Mouse (Mus musculus) hindbrain, embryonic 14.5 days (tissue): ENCODE results near the gene Gabrg3. TPM values are rescaled to one million over a fixed set of nuclear protein-coding genes. Genes with fewer than 3 reads are reported as not detected.
"Not testable (repeated sequence)": the region's sequence is repeated elsewhere in the genome, so short reads cannot be mapped to it uniquely, and the experiment has no call there.

Experiments used
- ATAC-seq: fragments of 200-750 bp; cut with Nextera tagmentation; 2 replicates; pipeline ENCODE4 v1.8.0; 2017; ENCODE audit warnings: moderate number of reproducible peaks, mild to moderate bottlenecking, moderate TSS enrichment, moderate library complexity; ENCODE audit not compliant: low FRiP score
- DNase-seq: peaks from one replicate; pipeline ENCODE4 v3.0.0-alpha.2; 2015; ENCODE audit warnings: low spot score
- H3K27ac ChIP-seq: fragments of 300-500 bp; sonication (generic); 2 replicates; pipeline ENCODE4 v1.5.1; 2014; ENCODE audit warnings: mild to moderate bottlenecking, moderate library complexity
- H3K27me3 ChIP-seq: fragments of 300-500 bp; sonication (generic); 2 replicates; pipeline ENCODE4 v1.6.1; 2014; ENCODE audit warnings: mild to moderate bottlenecking, low read length, mixed read lengths; ENCODE audit not compliant: control insufficient read depth, insufficient read depth
- H3K36me3 ChIP-seq: fragments of 300-500 bp; sonication (generic); replicated peaks from 2 replicates; pipeline ENCODE4 v1.6.1; 2014; ENCODE audit not compliant: control insufficient read depth, insufficient read depth
- H3K4me1 ChIP-seq: fragments of 300-500 bp; sonication (generic); replicated peaks from 2 replicates; pipeline ENCODE4 v1.6.1; 2014; ENCODE audit warnings: antibody characterized with exemption, low read length, mixed read lengths; ENCODE audit not compliant: control insufficient read depth, insufficient read depth
- H3K4me2 ChIP-seq: fragments of 300-500 bp; sonication (generic); replicated peaks from 2 replicates; pipeline ENCODE4 v1.6.1; 2014; ENCODE audit warnings: mild to moderate bottlenecking, moderate library complexity
- H3K4me3 ChIP-seq: fragments of 300-500 bp; sonication (generic); replicated peaks from 2 replicates; pipeline ENCODE4 v1.5.1; 2014; ENCODE audit warnings: mild to moderate bottlenecking, low read length
- H3K9ac ChIP-seq: fragments of 300-500 bp; sonication (generic); 2 replicates; pipeline ENCODE4 v1.6.1; 2014
- H3K9me3 ChIP-seq: fragments of 300-500 bp; sonication (generic); 2 replicates; pipeline ENCODE4 v1.6.1; 2016; ENCODE audit warnings: low read length; ENCODE audit not compliant: control insufficient read depth
- WGBS: fragments of 180-500 bp; shearing (Covaris S2); extraction: QIAGEN DNeasy Blood & Tissue Kit; methylation state at CpG from one replicate; pipeline ENCODE4 v1.1.7; 2014; 5-methylcytosine and 5-hydroxymethylcytosine counted together
- polyA plus RNA-seq: library from polyadenylated mRNA; unstranded; fragments of >200 nt; fragmentation: Nextera tagmentation; extraction: Ambion mirVana; gene quantifications from 2 replicates; pipeline ENCODE4 v1.2.1, GENCODE M21; 2014

Gene Gabrg3
- polyA plus RNA-seq, 1 experiment from 2014 or later = 9.9 TPM

DNA sequence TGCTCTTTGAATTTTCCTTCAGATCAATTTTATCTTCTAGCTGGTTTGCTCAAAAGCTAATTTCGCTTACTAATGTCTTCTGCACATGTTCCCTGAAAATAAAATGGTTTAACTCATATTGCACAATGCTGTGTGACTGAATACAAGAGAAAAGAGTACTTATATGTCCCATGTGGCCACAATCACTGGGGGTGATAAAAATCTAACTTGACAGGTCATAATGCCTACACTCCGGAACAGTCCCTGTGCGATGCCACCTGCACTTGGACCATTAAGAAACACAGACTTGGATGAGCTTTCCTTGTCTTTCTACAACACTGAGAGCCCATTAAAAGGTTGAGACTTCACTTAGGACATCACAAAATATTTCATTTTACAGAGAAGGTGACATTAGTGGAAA is 108.1 kb downstream of the Gabrg3 start:
- Histone ChIP-seq H3K4me3 (no peak overlapping the region), H3K27me3 (no peaks in the 10 kb centered on the region), H3K4me1 (no peaks in the 10 kb centered on the region), H3K4me2 (no peak overlapping the region), H3K9me3 (no peaks in the 10 kb centered on the region), H3K9ac (no peak overlapping the region), H3K36me3 (no peaks in the 10 kb centered on the region), H3K27ac (no peak overlapping the region)
- 80% methylated on average over 3 of the region's 3 CpGs for WGBS
- ATAC-seq = no peak
- no peak for DNase-seq

- Histone ChIP-seq H3K27me3 (no peaks in the 10 kb centered on the region), H3K9me3 (no peaks in the 10 kb centered on the region), H3K27ac (no peak overlapping the region), H3K9ac (no peak overlapping the region), H3K36me3 (no peaks in the 10 kb centered on the region), H3K4me1 (no peaks in the 10 kb centered on the region), H3K4me3 (no peak overlapping the region), H3K4me2 (no peak overlapping the region)
- WGBS = 86% methylated on average over 1 of the region's 1 CpGs
- DNase-seq (no peak), ATAC-seq (no peak)
Observed at GRCm38 (mm10) chr7:57260201-57260600, 126.8 kb downstream of the Gabrg3 start.

DNA sequence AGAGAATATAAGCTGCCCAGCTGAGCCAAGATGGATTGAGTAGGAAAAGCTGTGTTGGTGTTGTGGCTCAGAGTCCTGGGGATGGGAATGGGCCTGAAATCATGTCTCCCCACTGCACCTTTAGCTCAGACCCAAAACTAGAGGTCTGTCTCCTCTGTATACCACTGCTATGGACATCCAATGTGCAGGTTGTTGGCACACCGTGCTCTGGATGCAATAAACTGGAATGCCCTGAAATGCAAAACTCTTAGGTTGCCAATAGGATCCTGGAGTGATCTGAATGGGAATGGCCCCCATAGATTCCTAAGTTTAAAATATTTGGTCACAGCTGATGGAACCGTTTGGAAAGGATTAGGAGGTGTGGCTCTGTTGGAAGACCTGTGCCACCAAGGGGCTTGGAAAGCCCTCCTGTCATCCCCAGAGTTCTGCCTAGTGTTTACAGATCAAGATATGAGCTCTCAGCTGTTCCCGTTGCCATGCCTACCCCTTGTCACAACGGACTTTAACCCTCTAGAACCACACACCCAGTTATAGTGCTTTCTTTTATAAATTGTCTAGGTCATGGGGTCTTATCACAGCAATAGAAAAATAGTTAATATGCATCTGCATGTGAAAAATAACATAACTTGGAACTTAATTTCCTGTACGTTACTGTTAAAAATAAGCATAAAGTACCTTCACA is 128.0 kb downstream of the Gabrg3 start:
- no peak for DNase-seq
- H3K27me3 ChIP-seq = no peaks in the 10 kb centered on the region
- ATAC-seq = no peak
- no peak overlapping the region for H3K27ac ChIP-seq
- WGBS = 80% methylated on average over 5 of the region's 5 CpGs
- no peak overlapping the region for H3K9ac ChIP-seq
- H3K9me3 ChIP-seq = no peaks in the 10 kb centered on the region
- no peak overlapping the region for H3K4me2 ChIP-seq
- no peaks in the 10 kb centered on the region for H3K4me1 ChIP-seq
- no peaks in the 10 kb centered on the region for H3K36me3 ChIP-seq
- no peak overlapping the region for H3K4me3 ChIP-seq

GRCm38 (mm10) chr7:57243981-57244380 is 143.0 kb downstream of the Gabrg3 start:
- 88% methylated on average over 4 of the region's 4 CpGs for WGBS
- no peak overlapping the region for H3K27ac ChIP-seq
- no peak for DNase-seq

GRCm38 (mm10) chr7:57214119-57214518 is 172.9 kb downstream of the Gabrg3 start:
- no peaks in the 10 kb centered on the region for H3K4me1 ChIP-seq
- WGBS = 71% methylated on average over 1 of the region's 1 CpGs
- no peaks in the 10 kb centered on the region for H3K9me3 ChIP-seq
- H3K27me3 ChIP-seq = no peaks in the 10 kb centered on the region
- no peaks in the 10 kb centered on the region for H3K36me3 ChIP-seq
- no peak overlapping the region for H3K9ac ChIP-seq
- no peak overlapping the region for H3K27ac ChIP-seq
- H3K4me3 ChIP-seq = no peak overlapping the region
- DNase-seq = no peak
- no peak for ATAC-seq
- no peak overlapping the region for H3K4me2 ChIP-seq

More at GRCm38 (mm10) chr7:57243981-57244380, 143.0 kb downstream of the Gabrg3 start:
- Histone ChIP-seq H3K9me3 (no peaks in the 10 kb centered on the region), H3K4me1 (no peaks in the 10 kb centered on the region), H3K27me3 (no peaks in the 10 kb centered on the region), H3K9ac (no peak overlapping the region), H3K4me2 (no peak overlapping the region), H3K36me3 (no peaks in the 10 kb centered on the region), H3K4me3 (no peak overlapping the region)
- ATAC-seq = no peak

DNA sequence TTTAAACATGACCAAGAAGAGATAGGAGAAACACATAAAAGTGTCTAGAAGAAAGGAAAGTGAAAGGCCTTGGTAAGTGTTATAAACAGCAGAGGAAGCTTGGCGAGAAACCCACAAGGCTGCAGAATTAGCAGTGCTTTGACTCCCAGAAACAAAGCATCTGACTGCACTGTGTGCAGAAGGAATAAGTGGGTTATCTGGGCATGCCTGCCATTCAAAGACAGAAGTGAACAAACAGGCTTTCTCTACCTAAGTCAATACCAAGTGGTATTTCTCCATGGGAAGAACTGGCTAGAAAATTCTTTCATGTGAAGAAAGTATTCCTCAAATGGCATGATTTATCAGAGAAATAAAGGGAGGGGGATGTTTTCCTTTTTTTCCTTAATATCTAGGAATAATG is 201.0 kb downstream of the Gabrg3 start:
- H3K4me3 ChIP-seq = no peak overlapping the region
- no peak overlapping the region for H3K9ac ChIP-seq
- H3K27me3 ChIP-seq = no peaks in the 10 kb centered on the region
- no peak for DNase-seq
- no peak overlapping the region for H3K4me2 ChIP-seq
- no peak for ATAC-seq
- 70% methylated on average over 1 of the region's 1 CpGs for WGBS
- no peak overlapping the region for H3K27ac ChIP-seq
- H3K4me1 ChIP-seq = no peaks in the 10 kb centered on the region
- no peaks in the 10 kb centered on the region for H3K36me3 ChIP-seq
- no peaks in the 10 kb centered on the region for H3K9me3 ChIP-seq

DNA sequence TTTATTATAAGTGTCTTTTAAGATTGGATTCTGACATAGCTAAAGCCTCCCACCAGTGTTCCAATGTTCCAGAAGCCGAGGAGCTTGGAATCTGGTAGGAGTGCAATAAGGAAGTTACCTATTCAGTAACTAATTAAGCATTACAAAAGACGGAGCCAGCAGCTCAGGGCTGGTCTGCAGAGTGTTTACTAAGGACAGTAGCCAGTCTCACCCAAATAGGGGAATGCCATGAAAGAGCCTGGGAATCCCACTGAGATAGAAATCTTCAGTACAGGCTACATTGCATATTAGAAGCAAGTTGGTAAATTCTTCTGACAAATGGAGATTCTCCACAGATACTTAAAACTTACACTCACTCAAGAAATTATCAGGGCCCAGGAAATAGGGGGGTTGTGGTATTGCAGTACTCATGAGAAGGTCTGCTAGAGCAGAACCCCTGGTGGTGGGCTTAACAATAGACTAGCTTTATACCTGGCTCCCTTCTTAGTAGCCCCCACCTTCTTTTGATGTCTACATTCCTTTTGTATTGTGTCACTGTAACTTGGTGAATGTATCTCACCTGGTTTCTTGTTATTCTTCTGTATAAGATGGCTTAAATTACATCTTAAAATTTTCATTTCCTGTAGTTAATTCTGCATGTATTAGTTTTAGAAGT is 211.0 kb downstream of the Gabrg3 start:
- not testable (repeated sequence) for H3K27ac ChIP-seq, H3K4me1 ChIP-seq, H3K4me3 ChIP-seq, DNase-seq, H3K27me3 ChIP-seq, H3K4me2 ChIP-seq, H3K9me3 ChIP-seq, ATAC-seq, H3K9ac ChIP-seq, H3K36me3 ChIP-seq
- WGBS = 50% methylated on average over 2 of the region's 2 CpGs

DNA sequence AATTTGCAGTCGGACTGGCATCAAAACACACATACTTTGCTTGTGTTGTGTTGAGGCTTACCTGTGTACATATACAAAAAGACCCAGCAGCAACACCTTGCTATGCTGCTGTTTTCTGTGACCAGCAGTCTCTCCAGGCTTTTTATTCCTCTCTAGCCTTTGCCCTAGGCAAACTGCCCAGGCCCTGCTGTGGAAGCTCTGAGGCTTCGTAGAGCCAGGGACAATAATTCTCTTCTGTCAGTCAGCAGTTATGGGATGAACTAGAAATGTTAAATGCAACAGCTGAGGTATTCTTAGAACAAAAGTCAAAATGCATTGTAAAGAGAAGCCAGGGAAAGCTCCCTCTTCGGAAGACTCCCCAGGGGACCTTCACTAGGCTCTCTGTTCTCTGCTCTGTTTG is 220.1 kb downstream of the Gabrg3 start:
- Histone ChIP-seq H3K9me3 (no peaks in the 10 kb centered on the region), H3K27me3 (no peaks in the 10 kb centered on the region), H3K4me3 (no peak overlapping the region), H3K4me1 (no peaks in the 10 kb centered on the region), H3K27ac (no peak overlapping the region), H3K9ac (no peak overlapping the region), H3K36me3 (no peaks in the 10 kb centered on the region), H3K4me2 (no peak overlapping the region)
- DNase-seq = no peak
- WGBS = 55% methylated on average over 3 of the region's 3 CpGs
- no peak for ATAC-seq

GRCm38 (mm10) chr7:57158211-57158610 is 228.8 kb downstream of the Gabrg3 start:
- H3K27ac ChIP-seq = no peak overlapping the region
- no peak overlapping the region for H3K4me2 ChIP-seq
- no peaks in the 10 kb centered on the region for H3K4me1 ChIP-seq
- H3K9me3 ChIP-seq = no peaks in the 10 kb centered on the region
- 84% methylated on average over 3 of the region's 3 CpGs for WGBS
- DNase-seq = no peak
- H3K9ac ChIP-seq = no peak overlapping the region
- no peaks in the 10 kb centered on the region for H3K36me3 ChIP-seq
- H3K4me3 ChIP-seq = no peak overlapping the region
- H3K27me3 ChIP-seq = no peaks in the 10 kb centered on the region
- ATAC-seq = no peak
